Mouse (Mus musculus): ENCODE measurements around the gene Bcas1. TPM values are rescaled to one million over a fixed set of nuclear protein-coding genes. Genes with fewer than 3 reads are reported as not detected.
A peak's percentile ranks its signal among the peaks of the same experiment; 100 is the strongest.

The Bcas1 gene
- polyA plus RNA-seq, 1 experiment from 2014 or later: 0.92 TPM

DNA sequence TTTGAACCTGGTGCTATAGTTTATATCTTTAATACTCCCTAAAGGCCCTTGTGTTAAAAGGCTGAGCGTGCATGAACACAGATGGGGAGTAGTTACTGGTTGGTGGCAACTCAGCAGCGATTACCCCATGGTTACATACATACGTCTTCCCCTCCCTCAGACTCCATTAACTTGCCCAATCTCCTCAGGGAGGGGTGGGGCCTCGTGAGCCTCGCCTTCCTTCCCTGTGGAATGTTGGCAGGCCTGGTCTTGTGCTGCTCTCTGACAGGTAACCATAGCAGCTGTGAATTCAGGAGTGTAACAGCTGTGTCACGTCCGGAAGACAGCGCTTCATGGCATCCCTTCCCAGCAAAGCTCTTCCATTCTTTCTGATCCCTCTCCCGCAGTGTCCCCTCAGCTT is 118.7 kb downstream of the Bcas1 start:
- Histone ChIP-seq H3K4me1 (peaks cover 27% of the 10 kb centered on the region), H3K9ac (no peak overlapping the region), H3K27me3 (replicated peaks) (no peaks in the 10 kb centered on the region), H3K9me3 (no peaks in the 10 kb centered on the region), H3K4me3 (no peak overlapping the region), H3K27ac (replicated peaks) (no peak overlapping the region), H3K36me3 (no peaks in the 10 kb centered on the region), H3K4me2 (no peak overlapping the region)
- WGBS: 42% methylated on average over 9 of the region's 9 CpGs
- ATAC-seq (ENCODE audit: extremely low read depth, insufficient number of reproducible peaks, low FRiP score, low TSS enrichment): no peak

DNA sequence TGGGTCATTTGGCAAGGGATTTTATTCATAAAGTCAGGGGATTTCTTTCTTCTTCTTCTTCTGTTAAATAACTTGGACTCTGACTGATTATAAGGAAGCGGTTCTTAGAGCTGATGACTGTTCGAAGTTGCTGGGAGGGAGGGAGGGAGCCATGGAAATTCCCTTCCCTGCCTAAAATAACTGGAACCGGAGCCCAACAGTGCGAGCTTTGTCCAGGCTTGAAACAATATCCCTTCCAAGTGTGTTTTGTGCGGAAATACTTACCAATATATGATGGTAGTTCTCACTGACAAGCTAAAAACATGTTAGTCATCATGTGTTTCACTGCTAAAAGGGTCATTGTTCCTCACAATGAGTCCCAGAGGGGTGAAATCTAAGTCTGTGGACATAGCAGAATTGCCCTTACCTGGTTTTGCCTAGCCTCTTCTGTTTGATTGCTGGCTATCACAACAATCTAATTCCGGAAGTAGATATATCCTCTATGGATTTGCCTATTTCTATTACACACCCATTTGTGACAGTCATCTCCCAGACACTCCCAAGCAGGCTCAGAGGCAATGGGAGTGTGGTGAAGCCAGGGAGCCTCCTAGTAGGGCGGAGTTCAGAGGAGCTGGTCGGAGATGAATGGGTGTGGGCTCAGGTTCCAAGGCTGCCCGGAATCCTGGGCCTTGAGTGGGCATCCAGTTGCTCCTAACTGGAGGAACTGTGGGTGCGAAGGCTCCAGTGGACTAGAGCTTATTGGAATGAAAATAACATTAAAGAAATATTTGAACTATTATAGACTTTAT is 119.4 kb downstream of the Bcas1 start:
- no peak for ATAC-seq (ENCODE audit: extremely low read depth, insufficient number of reproducible peaks, low FRiP score, low TSS enrichment)
- Histone ChIP-seq H3K4me2 (no peak overlapping the region), H3K36me3 (no peaks in the 10 kb centered on the region), H3K9me3 (no peaks in the 10 kb centered on the region), H3K4me1 (peaks cover 27% of the 10 kb centered on the region), H3K4me3 (no peak overlapping the region), H3K9ac (no peak overlapping the region), H3K27ac (replicated peaks) (peak overlapping the region; percentile 39; the same call in 1 of the 2 replicates), H3K27me3 (replicated peaks) (no peaks in the 10 kb centered on the region)
- 54% methylated on average over 10 of the region's 10 CpGs for WGBS

DNA sequence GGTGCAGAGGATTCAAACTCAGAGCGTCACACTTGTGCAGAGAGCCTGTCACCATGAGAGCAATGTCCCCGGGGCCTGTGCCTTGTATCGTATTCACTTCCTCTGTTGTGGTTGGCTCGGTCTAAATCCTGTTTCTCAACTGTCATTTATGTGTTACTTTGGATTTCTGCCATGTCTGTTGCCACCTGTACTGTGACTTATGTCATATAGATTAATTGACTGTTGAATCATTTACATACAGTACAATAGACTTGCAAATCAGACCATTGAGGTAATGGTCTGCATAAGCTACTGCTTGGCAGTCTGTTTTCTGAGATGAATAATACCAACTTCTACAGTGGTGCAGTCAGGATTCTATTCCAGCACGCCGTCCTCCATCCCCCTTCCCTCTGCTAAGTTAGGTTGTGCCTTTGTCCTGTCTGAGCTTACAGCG is 120.0 kb downstream of the Bcas1 start:
- H3K36me3 ChIP-seq: no peaks in the 10 kb centered on the region
- H3K27ac ChIP-seq (replicated peaks): peak overlapping the region; percentile 39; the same call in 1 of the 2 replicates
- 60% methylated on average over 7 of the region's 7 CpGs for WGBS
- H3K27me3 ChIP-seq (replicated peaks): no peaks in the 10 kb centered on the region
- peaks cover 27% of the 10 kb centered on the region for H3K4me1 ChIP-seq
- H3K9me3 ChIP-seq: no peaks in the 10 kb centered on the region
- no peak for ATAC-seq (ENCODE audit: extremely low read depth, insufficient number of reproducible peaks, low FRiP score, low TSS enrichment)
- 0 out of 2 replicates have a peak overlapping the region, but pooled peaks have one; percentile 10 for H3K9ac ChIP-seq
- no peak overlapping the region for H3K4me2 ChIP-seq
- no peak overlapping the region for H3K4me3 ChIP-seq

DNA sequence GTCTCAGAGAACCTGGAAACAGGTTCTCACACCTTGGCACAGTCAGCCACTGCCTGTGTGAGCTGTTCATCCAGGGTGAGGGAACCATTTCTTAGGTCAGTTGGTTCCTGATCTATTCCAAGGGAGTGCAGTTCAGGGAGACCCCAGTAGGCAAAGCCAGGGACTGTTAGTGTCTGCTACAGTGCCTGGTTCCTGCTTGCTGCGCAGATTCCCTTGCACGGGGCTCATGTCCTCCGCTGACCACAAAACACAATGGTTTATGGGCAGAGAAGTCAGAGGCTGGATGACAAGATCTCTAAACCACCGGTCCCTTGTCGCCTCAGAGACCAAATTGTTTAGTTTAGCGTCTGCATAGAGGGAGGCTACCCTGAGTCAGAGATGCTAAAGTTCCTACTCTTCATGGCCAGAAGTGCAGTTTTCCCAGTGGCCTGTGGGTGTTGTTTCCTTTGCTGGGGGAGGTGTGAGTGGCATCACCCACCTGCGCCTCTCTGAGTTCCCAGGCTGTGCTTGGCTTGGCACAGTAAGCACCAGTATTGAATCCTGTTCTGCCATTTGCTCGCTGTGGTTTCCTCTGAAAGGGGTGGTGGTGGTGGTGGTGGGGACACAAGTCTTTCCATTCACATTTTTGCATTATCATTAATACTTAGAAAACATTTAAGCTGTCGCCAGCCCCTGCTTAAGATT is 120.9 kb downstream of the Bcas1 start:
- 73% methylated on average over 9 of the region's 9 CpGs for WGBS
- Histone ChIP-seq H3K4me3 (no peak overlapping the region), H3K36me3 (no peaks in the 10 kb centered on the region), H3K4me2 (no peak overlapping the region), H3K27me3 (replicated peaks) (no peaks in the 10 kb centered on the region), H3K9me3 (no peaks in the 10 kb centered on the region), H3K27ac (replicated peaks) (no peak overlapping the region), H3K9ac (no peak overlapping the region), H3K4me1 (peaks cover 27% of the 10 kb centered on the region)
- no peak for ATAC-seq (ENCODE audit: extremely low read depth, insufficient number of reproducible peaks, low FRiP score, low TSS enrichment)

DNA sequence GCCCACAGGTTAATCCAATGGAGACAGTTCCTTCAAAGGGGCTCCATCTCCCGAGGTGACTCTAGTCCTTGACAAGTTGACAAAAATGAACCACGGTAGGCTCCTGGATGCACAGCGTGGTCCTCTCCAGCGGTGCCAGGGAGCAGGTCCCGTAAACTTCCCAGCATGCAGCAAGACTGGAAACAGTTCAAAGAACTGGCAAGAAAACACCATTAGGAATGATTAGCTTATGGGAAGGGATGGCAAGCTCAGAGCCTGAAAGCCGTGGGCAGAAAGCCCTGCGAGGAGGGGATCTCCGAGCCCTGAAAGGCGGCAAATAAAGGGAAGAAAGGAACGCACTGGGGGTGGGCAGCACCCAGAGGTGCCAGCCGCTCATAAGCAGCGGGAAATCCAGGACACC is 122.9 kb downstream of the Bcas1 start:
- Histone ChIP-seq H3K36me3 (no peaks in the 10 kb centered on the region), H3K9ac (no peak overlapping the region), H3K4me3 (no peak overlapping the region), H3K9me3 (no peaks in the 10 kb centered on the region), H3K4me1 (peaks cover 21% of the 10 kb centered on the region), H3K27me3 (replicated peaks) (no peaks in the 10 kb centered on the region), H3K4me2 (no peak overlapping the region), H3K27ac (replicated peaks) (no peak overlapping the region)
- ATAC-seq (ENCODE audit: extremely low read depth, insufficient number of reproducible peaks, low FRiP score, low TSS enrichment): no peak
- 66% methylated on average over 12 of the region's 12 CpGs for WGBS

DNA sequence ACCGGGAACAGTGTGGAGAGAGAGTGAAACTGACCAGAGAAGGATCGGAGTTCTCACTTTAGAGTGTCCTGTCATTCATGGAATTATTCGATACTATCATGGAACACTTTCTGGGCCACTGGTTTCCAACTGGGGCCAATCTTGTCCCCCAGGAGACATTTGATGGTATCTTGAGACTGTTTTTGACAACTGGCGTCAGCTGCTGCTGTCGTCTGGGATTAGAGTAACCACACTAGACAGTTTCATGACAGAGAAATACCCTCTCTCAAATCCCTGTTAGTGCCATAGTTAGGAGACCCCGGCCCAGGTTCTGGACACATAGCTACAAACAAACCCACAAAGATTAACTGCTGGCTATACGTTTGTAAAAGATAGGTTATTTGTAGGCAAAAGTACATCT is 124.0 kb downstream of the Bcas1 start:
- H3K27ac ChIP-seq (replicated peaks): no peak overlapping the region
- H3K4me2 ChIP-seq: no peak overlapping the region
- WGBS: 81% methylated on average over 7 of the region's 7 CpGs
- no peak overlapping the region for H3K4me3 ChIP-seq
- H3K4me1 ChIP-seq: peaks cover 17% of the 10 kb centered on the region
- ATAC-seq (ENCODE audit: extremely low read depth, insufficient number of reproducible peaks, low FRiP score, low TSS enrichment): no peak
- no peaks in the 10 kb centered on the region for H3K36me3 ChIP-seq
- no peaks in the 10 kb centered on the region for H3K9me3 ChIP-seq
- H3K27me3 ChIP-seq (replicated peaks): no peaks in the 10 kb centered on the region
- H3K9ac ChIP-seq: no peak overlapping the region

DNA sequence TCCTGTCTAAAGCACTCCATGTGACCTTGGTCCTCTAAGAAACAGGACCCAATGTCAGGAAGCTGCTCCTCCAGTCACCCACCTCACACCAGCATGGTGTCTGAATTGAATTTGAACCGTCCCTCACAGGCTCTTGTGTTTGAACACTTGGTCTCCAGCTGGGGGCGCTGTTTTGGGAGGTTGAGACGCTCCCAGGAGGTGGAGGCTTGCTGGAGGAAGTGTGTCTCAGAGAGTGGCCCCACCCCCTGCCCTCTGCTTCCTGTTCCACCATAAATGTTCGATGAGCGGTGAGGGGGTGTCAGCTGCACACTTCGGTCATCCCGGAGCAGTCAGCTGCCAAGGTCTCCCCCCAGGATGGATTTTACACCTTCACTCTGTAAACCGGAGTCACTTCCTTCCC is 124.8 kb downstream of the Bcas1 start:
- Histone ChIP-seq H3K4me2 (no peak overlapping the region), H3K4me3 (no peak overlapping the region), H3K36me3 (no peaks in the 10 kb centered on the region), H3K9me3 (no peaks in the 10 kb centered on the region), H3K4me1 (peaks cover 12% of the 10 kb centered on the region), H3K9ac (no peak overlapping the region), H3K27me3 (replicated peaks) (no peaks in the 10 kb centered on the region), H3K27ac (replicated peaks) (no peak overlapping the region)
- no peak for ATAC-seq (ENCODE audit: extremely low read depth, insufficient number of reproducible peaks, low FRiP score, low TSS enrichment)
- WGBS: 81% methylated on average over 8 of the region's 8 CpGs

Other genes starting within 250 kb of the Bcas1 start
- 48.4 and 51.7 TPM in 2 replicates for gene Pfdn4, start 68.6 kb upstream of the Bcas1 start, polyA plus RNA-seq (2015; fragmentation: Nextera tagmentation; extraction: Ambion mirVana)
- not detected in 2 replicates for gene Cyp24a1, start 69.3 kb upstream of the Bcas1 start, polyA plus RNA-seq (2015; fragmentation: Nextera tagmentation; extraction: Ambion mirVana)
- gene 4930470P17Rik, start 174.2 kb upstream of the Bcas1 start, polyA plus RNA-seq (2015; fragmentation: Nextera tagmentation; extraction: Ambion mirVana): not detected in 2 replicates